Mouse (Mus musculus) kidney, embryonic 14.5 days (tissue): Measurements from ENCODE around the gene Mms22l. TPM values are rescaled to one million over a fixed set of nuclear protein-coding genes. Genes with fewer than 3 reads are reported as not detected.

ENCODE experiments used
- ATAC-seq: fragments of 200-750 bp; cut with Nextera tagmentation; 2 replicates; pipeline ENCODE4 v1.8.0; 2017; ENCODE audit warnings: moderate number of reproducible peaks, mild to moderate bottlenecking, moderate TSS enrichment, moderate library complexity; ENCODE audit not compliant: low FRiP score, low TSS enrichment
- H3K27ac ChIP-seq: fragments of 300-500 bp; sonication (generic); 2 replicates; pipeline ENCODE4 v1.5.1; 2014; ENCODE audit warnings: low read depth, mild to moderate bottlenecking, low read length, moderate library complexity, mixed read lengths
- H3K27me3 ChIP-seq: fragments of 300-500 bp; sonication (generic); 2 replicates; pipeline ENCODE4 v1.6.1; 2014; ENCODE audit warnings: mild to moderate bottlenecking, low read length; ENCODE audit not compliant: control insufficient read depth, insufficient read depth
- H3K36me3 ChIP-seq: fragments of 300-500 bp; sonication (generic); 2 replicates; pipeline ENCODE4 v1.6.1; 2014; ENCODE audit warnings: low read length, mixed read lengths; ENCODE audit not compliant: control insufficient read depth, insufficient read depth
- H3K4me1 ChIP-seq: fragments of 300-500 bp; sonication (generic); 2 replicates; pipeline ENCODE4 v1.6.1; 2014; ENCODE audit warnings: low read length, mixed read lengths; ENCODE audit not compliant: control insufficient read depth, insufficient read depth
- H3K4me2 ChIP-seq: fragments of 300-500 bp; sonication (generic); replicated peaks from 2 replicates; pipeline ENCODE4 v1.6.1; 2014; ENCODE audit warnings: low read depth, mild to moderate bottlenecking, low read length
- H3K4me3 ChIP-seq: fragments of 300-500 bp; sonication (generic); 2 replicates; pipeline ENCODE4 v1.5.1; 2014; ENCODE audit warnings: mild to moderate bottlenecking, low read length
- H3K9ac ChIP-seq: fragments of 300-500 bp; sonication (generic); 2 replicates; pipeline ENCODE4 v1.6.1; 2014; ENCODE audit warnings: low read depth, mild to moderate bottlenecking, low read length, moderate library complexity
- H3K9me3 ChIP-seq: fragments of 300-500 bp; sonication (generic); 2 replicates; pipeline ENCODE4 v1.6.1; 2016; ENCODE audit warnings: low read length; ENCODE audit not compliant: control insufficient read depth
- WGBS: fragments of 180-500 bp; shearing (Covaris S2); extraction: QIAGEN DNeasy Blood & Tissue Kit; methylation state at CpG from one replicate; pipeline ENCODE4 v1.1.7; 2014; 5-methylcytosine and 5-hydroxymethylcytosine counted together
- polyA plus RNA-seq: library from polyadenylated mRNA; unstranded; fragments of >200 nt; fragmentation: Nextera tagmentation; extraction: Ambion mirVana; gene quantifications from 2 replicates; pipeline ENCODE4 v1.2.1, GENCODE M21; 2014

The Mms22l gene
- polyA plus RNA-seq, 1 experiment from 2014 or later = 44.8 TPM

DNA sequence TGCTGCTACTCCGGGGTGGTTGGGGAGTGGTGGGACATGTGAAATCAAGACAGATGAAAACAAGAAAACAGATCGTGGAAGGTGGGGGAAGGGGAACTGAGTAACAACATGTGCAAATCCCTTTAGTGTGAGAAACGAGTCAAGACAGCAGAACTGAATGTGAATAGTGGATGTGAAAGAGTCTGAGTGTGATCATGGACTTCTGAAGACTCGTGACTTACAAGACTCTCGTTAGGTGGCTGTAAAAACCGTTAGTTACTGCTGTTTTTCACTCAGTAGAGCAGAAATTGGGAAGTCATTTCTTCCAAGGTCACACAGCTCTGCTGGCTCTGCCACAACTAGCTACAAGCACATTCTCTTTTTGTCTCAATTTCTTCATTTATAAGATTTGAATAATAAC is 71.8 kb downstream of the Mms22l start:
- Histone ChIP-seq H3K27ac (no peak overlapping the region), H3K9ac (no peak overlapping the region), H3K27me3 (no peaks in the 10 kb centered on the region), H3K36me3 (no peaks in the 10 kb centered on the region), H3K9me3 (no peaks in the 10 kb centered on the region), H3K4me2 (no peak overlapping the region), H3K4me1 (no peaks in the 10 kb centered on the region), H3K4me3 (no peak overlapping the region)
- WGBS = 59% methylated on average over 6 of the region's 6 CpGs
- no peak for ATAC-seq

DNA sequence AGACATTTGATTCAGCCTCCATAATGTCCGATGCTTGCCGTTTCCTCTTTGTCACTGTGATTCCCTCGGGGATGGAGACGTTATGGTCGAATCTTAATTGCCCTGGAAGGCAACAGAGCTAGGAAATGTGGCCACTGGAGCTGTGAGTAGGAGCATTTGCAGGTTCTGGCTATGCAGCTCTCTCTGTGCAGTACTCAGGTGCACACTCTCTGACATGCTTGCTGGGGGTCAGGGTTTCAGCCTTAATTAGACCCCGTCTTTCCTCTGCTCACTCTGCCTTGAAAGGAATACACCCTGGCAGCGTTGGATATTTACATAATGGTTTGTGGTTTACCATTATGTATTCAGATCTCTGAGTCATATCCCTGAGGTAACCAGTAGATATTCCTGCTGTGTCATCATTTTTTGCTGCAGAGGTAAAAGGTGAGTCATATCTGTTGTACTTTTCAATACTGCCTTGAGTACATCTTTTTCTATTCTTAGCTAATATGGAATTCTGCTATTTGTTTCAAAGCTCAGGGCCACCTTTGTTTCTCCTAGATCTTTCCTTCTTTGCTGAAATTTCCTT is 72.8 kb downstream of the Mms22l start:
- 86% methylated on average over 7 of the region's 7 CpGs for WGBS
- Histone ChIP-seq H3K4me3 (no peak overlapping the region), H3K4me1 (no peaks in the 10 kb centered on the region), H3K27me3 (no peaks in the 10 kb centered on the region), H3K9ac (no peak overlapping the region), H3K36me3 (no peaks in the 10 kb centered on the region), H3K9me3 (no peaks in the 10 kb centered on the region), H3K27ac (no peak overlapping the region), H3K4me2 (no peak overlapping the region)
- no peak for ATAC-seq

GRCm38 (mm10) chr4:24574276-24574675 is 78.0 kb downstream of the Mms22l start:
- H3K27me3 ChIP-seq = no peaks in the 10 kb centered on the region
- no peak overlapping the region for H3K27ac ChIP-seq
- no peak overlapping the region for H3K9ac ChIP-seq
- H3K4me2 ChIP-seq = no peak overlapping the region
- H3K4me1 ChIP-seq = no peaks in the 10 kb centered on the region
- WGBS = 25% methylated on average over 6 of the region's 6 CpGs
- no peak overlapping the region for H3K4me3 ChIP-seq
- no peaks in the 10 kb centered on the region for H3K36me3 ChIP-seq
- no peaks in the 10 kb centered on the region for H3K9me3 ChIP-seq
- ATAC-seq = 0 out of 2 replicates have a peak, but pooled peaks have one; percentile 72

- Histone ChIP-seq H3K9me3 (no peaks in the 10 kb centered on the region), H3K9ac (no peak overlapping the region), H3K36me3 (peaks cover 4% of the 10 kb centered on the region; the same call in 1 of the 2 replicates), H3K4me3 (no peak overlapping the region), H3K4me2 (no peak overlapping the region), H3K27ac (no peak overlapping the region), H3K27me3 (no peaks in the 10 kb centered on the region), H3K4me1 (no peaks in the 10 kb centered on the region)
- 94% methylated on average over 5 of the region's 5 CpGs for WGBS
- ATAC-seq = no peak
These were observed 81.3 kb downstream of the Mms22l start for GRCm38 (mm10) chr4:24577594-24577993.

- H3K27me3 ChIP-seq = no peaks in the 10 kb centered on the region
- no peak for ATAC-seq
- no peak overlapping the region for H3K27ac ChIP-seq
- no peak overlapping the region for H3K4me3 ChIP-seq
- 8% methylated on average over 1 of the region's 1 CpGs for WGBS
- no peak overlapping the region for H3K4me2 ChIP-seq
- no peak overlapping the region for H3K9ac ChIP-seq
- peaks cover 7% of the 10 kb centered on the region; the same call in 1 of the 2 replicates for H3K36me3 ChIP-seq
- no peaks in the 10 kb centered on the region for H3K4me1 ChIP-seq
- no peaks in the 10 kb centered on the region for H3K9me3 ChIP-seq
These were observed 86.0 kb downstream of the Mms22l start for GRCm38 (mm10) chr4:24582295-24582694.

GRCm38 (mm10) chr4:24583997-24584396 is 87.7 kb downstream of the Mms22l start:
- Histone ChIP-seq H3K27ac (no peak overlapping the region), H3K9ac (no peak overlapping the region), H3K4me1 (no peaks in the 10 kb centered on the region), H3K4me3 (no peak overlapping the region), H3K27me3 (no peaks in the 10 kb centered on the region), H3K4me2 (no peak overlapping the region), H3K36me3 (peaks cover 13% of the 10 kb centered on the region; the same call in 1 of the 2 replicates), H3K9me3 (no peaks in the 10 kb centered on the region)
- 94% methylated on average over 3 of the region's 3 CpGs for WGBS
- no peak for ATAC-seq

DNA sequence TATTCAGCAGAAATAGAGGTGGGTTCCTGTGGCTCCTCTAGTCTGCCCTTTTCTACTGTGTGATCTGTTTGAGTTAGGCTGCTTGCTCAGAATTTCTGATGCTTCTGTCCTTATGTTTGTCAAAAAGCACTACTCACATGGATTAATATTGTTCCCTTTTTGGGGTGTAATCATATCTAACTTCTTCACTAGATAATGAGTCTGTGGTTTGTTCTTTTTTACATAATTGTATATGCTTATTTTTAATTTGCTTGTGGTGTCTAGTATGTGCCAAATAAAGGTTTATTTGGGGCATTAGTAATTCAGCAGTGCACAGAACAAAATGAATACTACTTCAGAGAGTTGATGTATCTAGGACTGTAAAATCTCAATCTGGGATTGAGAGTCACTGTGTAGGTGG is 98.6 kb downstream of the Mms22l start:
- no peak overlapping the region for H3K4me2 ChIP-seq
- no peak for ATAC-seq
- no peaks in the 10 kb centered on the region for H3K9me3 ChIP-seq
- peaks cover 16% of the 10 kb centered on the region for H3K36me3 ChIP-seq
- no peaks in the 10 kb centered on the region for H3K27me3 ChIP-seq
- H3K27ac ChIP-seq = no peak overlapping the region
- no peaks in the 10 kb centered on the region for H3K4me1 ChIP-seq
- H3K4me3 ChIP-seq = no peak overlapping the region
- H3K9ac ChIP-seq = no peak overlapping the region

DNA sequence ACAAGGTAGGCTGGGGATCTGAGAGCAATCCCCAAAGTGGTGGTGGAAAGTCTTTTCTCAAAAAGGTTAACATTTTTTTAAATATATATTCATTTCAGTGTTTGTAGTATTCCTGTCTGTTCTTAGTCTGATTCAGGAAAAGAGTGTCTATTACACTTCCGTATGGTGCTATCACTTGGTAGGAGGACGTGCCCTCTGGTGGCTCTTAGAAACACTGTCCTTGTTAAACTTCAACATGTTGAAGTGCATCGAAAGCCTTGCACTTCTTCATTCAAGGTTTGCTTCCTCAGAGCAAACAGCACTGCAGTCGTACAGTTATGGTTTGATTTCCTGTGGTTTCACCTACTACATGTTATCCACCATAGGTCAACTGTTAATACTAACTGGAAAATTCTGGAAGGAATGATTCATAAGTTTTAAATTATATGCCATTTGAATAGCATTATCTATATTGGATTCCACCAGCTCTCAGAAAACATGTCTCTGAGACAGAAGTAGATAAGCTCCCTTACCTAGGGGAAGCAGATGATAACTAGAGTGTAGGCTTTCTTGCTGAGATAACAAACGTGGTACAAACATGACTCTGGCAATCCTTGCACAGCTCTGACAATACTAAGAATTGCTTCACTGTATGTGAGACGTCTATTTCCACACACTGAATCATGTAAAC is 100.8 kb downstream of the Mms22l start:
- Histone ChIP-seq H3K4me3 (no peak overlapping the region), H3K4me2 (no peak overlapping the region), H3K27ac (no peak overlapping the region), H3K27me3 (no peaks in the 10 kb centered on the region), H3K9ac (no peak overlapping the region), H3K9me3 (no peaks in the 10 kb centered on the region), H3K4me1 (no peaks in the 10 kb centered on the region), H3K36me3 (peaks cover 32% of the 10 kb centered on the region)
- ATAC-seq = no peak
- 85% methylated on average over 6 of the region's 6 CpGs for WGBS

DNA sequence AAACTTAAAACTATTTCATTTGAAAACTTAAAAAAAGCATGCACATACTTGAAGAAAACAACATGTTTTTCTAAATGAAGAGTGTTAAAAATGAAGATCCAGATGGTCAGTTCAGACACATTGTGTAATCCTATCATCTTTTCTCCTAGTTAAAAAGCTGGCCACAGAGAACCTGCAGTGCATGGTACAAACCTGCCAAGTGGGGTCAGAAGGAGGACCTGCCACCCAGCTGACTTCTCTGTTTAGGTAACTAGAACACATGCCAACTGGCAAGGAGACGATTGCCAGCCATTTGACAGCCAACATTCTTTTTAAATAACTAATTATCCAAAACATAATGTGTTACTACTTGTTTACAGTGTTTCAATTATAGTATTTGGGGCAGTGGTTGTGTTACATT is 102.4 kb downstream of the Mms22l start:
- H3K4me1 ChIP-seq = no peaks in the 10 kb centered on the region
- ATAC-seq = no peak
- no peak overlapping the region for H3K4me2 ChIP-seq
- H3K36me3 ChIP-seq = peaks cover 47% of the 10 kb centered on the region
- WGBS = 95% methylated on average over 1 of the region's 1 CpGs
- no peak overlapping the region for H3K9ac ChIP-seq
- no peak overlapping the region for H3K4me3 ChIP-seq
- H3K27me3 ChIP-seq = no peaks in the 10 kb centered on the region
- H3K27ac ChIP-seq = no peak overlapping the region
- no peaks in the 10 kb centered on the region for H3K9me3 ChIP-seq
